Mouse (Mus musculus) macrophage (primary cell): Measurements from ENCODE around the gene Krtcap3. TPM values are rescaled to one million over a fixed set of nuclear protein-coding genes. Genes with fewer than 3 reads are reported as not detected.

Source experiments
- H3K27ac ChIP-seq: fragments of 350-480 bp; formaldehyde crosslinking; 2 replicates; pipeline ENCODE4 v1.9.0; 2021
- H3K36me3 ChIP-seq: fragments of 350-480 bp; formaldehyde crosslinking; 2 replicates; pipeline ENCODE4 v1.9.0; 2021; ENCODE audit errors: inconsistent target
- H3K4me3 ChIP-seq: fragments of 350-480 bp; formaldehyde crosslinking; 2 replicates; pipeline ENCODE4 v1.9.0; 2021; ENCODE audit errors: inconsistent target
- H3K79me2 ChIP-seq: fragments of 350-480 bp; formaldehyde crosslinking; 2 replicates; pipeline ENCODE4 v1.9.0; 2021; ENCODE audit errors: inconsistent target
- WGBS: methylation state at CpG from one replicate; pipeline ENCODE4 v1.1.7; 2026; ENCODE audit warnings: inconsistent platforms; ENCODE audit not compliant: missing documents; 5-methylcytosine and 5-hydroxymethylcytosine counted together
- polyA plus RNA-seq: library from polyadenylated mRNA; stranded (reverse); fragments of 250-400 nt; gene quantifications from 3 replicates; pipeline ENCODE4 v1.2.4, GENCODE M21; 2018; ENCODE audit warnings: inconsistent platforms

The Krtcap3 gene
- polyA plus RNA-seq, 1 experiment from 2014 or later: 0.37 TPM

DNA sequence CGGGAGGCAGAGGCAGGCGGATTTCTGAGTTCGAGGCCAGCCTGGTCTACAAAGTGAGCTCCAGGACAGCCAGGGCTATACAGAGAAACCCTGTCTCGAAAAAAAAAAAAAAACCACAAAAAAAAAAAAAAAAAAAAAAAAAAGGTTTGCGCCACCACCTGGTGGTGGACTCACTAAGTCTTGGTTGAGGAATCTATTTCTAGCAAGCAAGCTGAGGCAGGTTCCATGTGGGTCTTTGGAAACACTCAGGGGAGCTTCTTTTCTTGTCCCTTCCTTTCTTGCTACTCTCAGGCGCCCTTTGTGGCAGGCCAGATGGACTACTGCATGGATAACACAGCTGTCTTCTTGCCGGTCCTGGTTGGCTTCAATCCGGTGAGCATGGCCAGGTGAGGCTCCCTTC, 50.4 kb downstream of the Krtcap3 start:
- no peaks in the 10 kb centered on the region for H3K36me3 ChIP-seq
- H3K27ac ChIP-seq: no peak overlapping the region
- H3K4me3 ChIP-seq: no peak overlapping the region
- no peaks in the 10 kb centered on the region for H3K79me2 ChIP-seq
- WGBS: 54% methylated on average over 4 of the region's 8 CpGs

Other genes with a start within 250 kb of the Krtcap3 start
- 73.4 to 150 TPM (median 103 TPM) in 3 replicates for gene Atraid, start 203.4 kb upstream of the Krtcap3 start, polyA plus RNA-seq
- 3.3 to 6.2 TPM (median 5.1 TPM) in 3 replicates for gene Slc5a6, start 202.8 kb upstream of the Krtcap3 start, polyA plus RNA-seq
- 5.8 to 16.7 TPM (median 7.3 TPM) in 3 replicates for gene Cad, start 196.9 kb upstream of the Krtcap3 start, polyA plus RNA-seq
- not detected in 3 replicates for gene Dnajc5g, start 145.4 kb upstream of the Krtcap3 start, polyA plus RNA-seq
- gene Slc30a3, start 143.5 kb upstream of the Krtcap3 start, polyA plus RNA-seq: not detected in 3 replicates
- not detected in 3 replicates for gene Trim54, start 135.0 kb upstream of the Krtcap3 start, polyA plus RNA-seq
- not detected in 3 replicates for gene Ucn, start 112.9 kb upstream of the Krtcap3 start, polyA plus RNA-seq
- 35.2 to 59.9 TPM (median 52.3 TPM) in 3 replicates for gene Mpv17, start 97.4 kb upstream of the Krtcap3 start, polyA plus RNA-seq
- 0.42 to 0.53 TPM in 2 of 3 replicates, not detected in the other for gene Gm29609, start 71.8 kb upstream of the Krtcap3 start, polyA plus RNA-seq
- 25.3 to 29.9 TPM (median 29.5 TPM) in 3 replicates for gene Gtf3c2, start 71.5 kb upstream of the Krtcap3 start, polyA plus RNA-seq
- gene Snx17, start 58.5 kb upstream of the Krtcap3 start, polyA plus RNA-seq: 30.9 to 73.2 TPM (median 66.8 TPM) in 3 replicates
- gene Eif2b4, start 58.3 kb upstream of the Krtcap3 start, polyA plus RNA-seq: 15.7 to 26.2 TPM (median 16.2 TPM) in 3 replicates
- 20.3 to 33.4 TPM (median 25.0 TPM) in 3 replicates for gene Zfp513, start 49.4 kb upstream of the Krtcap3 start, polyA plus RNA-seq
- gene Ppm1g, start 31.0 kb upstream of the Krtcap3 start, polyA plus RNA-seq: 49.8 to 88.3 TPM (median 76.6 TPM) in 3 replicates
- gene Nrbp1, start 10.8 kb upstream of the Krtcap3 start, polyA plus RNA-seq: 68.4 to 96.8 TPM (median 84.5 TPM) in 3 replicates
- not detected in 3 replicates for gene Gm9970, start 10.5 kb upstream of the Krtcap3 start, polyA plus RNA-seq
- 11.8 to 19.6 TPM (median 13.6 TPM) in 3 replicates for gene Ift172, start 39.4 kb downstream of the Krtcap3 start, polyA plus RNA-seq
- gene Fndc4, start 44.4 kb downstream of the Krtcap3 start, polyA plus RNA-seq: not detected in 3 replicates
- not detected in 3 replicates for gene Gckr, start 45.8 kb downstream of the Krtcap3 start, polyA plus RNA-seq
- gene Zfp512, start 200.7 kb downstream of the Krtcap3 start, polyA plus RNA-seq: 13.3 to 17.3 TPM (median 14.0 TPM) in 3 replicates
- gene 4930548H24Rik, start 234.0 kb downstream of the Krtcap3 start, polyA plus RNA-seq: not detected in 3 replicates
- 8.6 to 19.3 TPM (median 17.5 TPM) in 3 replicates for gene Gpn1, start 243.1 kb downstream of the Krtcap3 start, polyA plus RNA-seq